17 mouse cellular contexts compared by ENCODE assay signal in the genomic region with DNA sequence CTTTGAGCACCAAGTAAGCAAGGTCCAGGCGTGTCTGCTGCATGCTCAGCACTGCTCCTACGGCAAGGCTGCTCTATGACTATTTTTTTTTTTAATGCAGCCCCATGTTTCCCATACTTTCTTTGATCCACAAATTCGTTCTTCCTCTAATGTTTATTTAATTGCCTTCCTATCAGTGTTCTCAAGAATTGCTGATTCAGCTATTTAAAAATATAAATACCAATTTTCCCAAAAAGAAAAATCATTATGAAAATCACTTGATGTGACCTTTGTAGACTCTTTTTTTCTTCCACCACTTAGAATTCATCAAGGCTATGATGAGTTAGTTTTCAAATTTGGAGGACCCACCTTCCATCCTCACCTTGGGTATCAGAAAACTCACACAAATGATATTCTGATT.
"Had no signal": no experiment of that assay in that cellular context is flagged by ENCODE, and none has a peak within 500 bp of the region (broad histone marks: within the 10 kb centered on the region; RNA-seq: fewer than 3 reads in every experiment).

No protein-coding gene starts in this region.

- H3K9ac ChIP-seq: liver, embryonic 14.5 days; lung, embryonic 14.5 days; midbrain, embryonic 12.5 days; neural tube, embryonic 15.5 days had no signal

- H3K4me3 ChIP-seq: midbrain, embryonic 12.5 days; myocyte; neural tube, embryonic 13.5 days; neural tube, embryonic 15.5 days had no signal

- H3K36me3 ChIP-seq: midbrain, embryonic 12.5 days; neural tube, embryonic 13.5 days; neural tube, embryonic 15.5 days had no signal

- H3K9me3 ChIP-seq: midbrain, embryonic 12.5 days; neural tube, embryonic 13.5 days; neural tube, embryonic 15.5 days had no signal

- H3K27ac ChIP-seq: liver, embryonic 14.5 days had no signal

- DNase-seq: lung, adult 18-20 months; lung, embryonic 14.5 days; lung, postnatal 10 days; lung, postnatal 4 days; retina, postnatal 1 day; right cerebral cortex, adult 18-20 months; right cerebral cortex, postnatal 25 days; right cerebral cortex, postnatal 4 days; spleen, adult 18-20 months; thymus, adult 18-20 months; thymus, postnatal 14 days; thymus, postnatal 36 days had no signal

- H3K4me2 ChIP-seq: lung, embryonic 14.5 days; midbrain, embryonic 12.5 days; neural tube, embryonic 13.5 days had no signal

- H3K27me3 ChIP-seq: neural tube, embryonic 13.5 days; neural tube, embryonic 15.5 days had no signal
